Mouse (Mus musculus) CH12.LX (cell line): Measurements from ENCODE around the gene Acd. TPM values are rescaled to one million over a fixed set of nuclear protein-coding genes. Genes with fewer than 3 reads are reported as not detected.

ENCODE experiments used
- DNase-seq: peaks from one replicate; pipeline ENCODE4 v3.0.0-alpha.2; 2013; ENCODE audit errors: extremely low read depth
- H3K27ac ChIP-seq: 2 replicates; pipeline ENCODE4 v1.5.1; 2012; ENCODE audit warnings: low read depth, mild to moderate bottlenecking, control low read depth, moderate library complexity; ENCODE audit not compliant: insufficient read depth
- H3K27me3 ChIP-seq: replicated peaks from 2 replicates; pipeline ENCODE3; 2012; ENCODE audit warnings: inconsistent platforms
- H3K36me3 ChIP-seq, 2 experiments: replicated peaks in 1 of 2; 2 replicates each; pipeline versions ENCODE3 to v1.6.1; 2012; ENCODE audit warnings: inconsistent platforms in 1 of 2, low read length in 1 of 2, mild to moderate bottlenecking in 1 of 2, mixed read lengths in 1 of 2, moderate library complexity in 1 of 2; ENCODE audit not compliant: control insufficient read depth in 1 of 2, insufficient read depth in 1 of 2
- H3K4me1 ChIP-seq, 2 experiments: 2 replicates each; pipeline ENCODE4 v1.6.1; 2012; ENCODE audit warnings: inconsistent platforms in 1 of 2, moderate library complexity in 1 of 2; ENCODE audit not compliant: insufficient read depth in 2 of 2, control insufficient read depth in 1 of 2
- H3K4me2 ChIP-seq: 2 replicates; pipeline ENCODE4 v1.6.1; 2012; ENCODE audit warnings: low read depth, mild to moderate bottlenecking, control low read depth; ENCODE audit not compliant: poor library complexity, insufficient read depth, severe bottlenecking
- H3K4me3 ChIP-seq, 3 experiments: fragments of 150-350 bp in 1 of 3; sonication (generic) in 1 of 3; replicated peaks in 1 of 3; 2 replicates each; pipeline versions ENCODE3 to v1.5.1; 2011 to 2012; ENCODE audit warnings: low read depth in 2 of 3, low read length in 2 of 3, mild to moderate bottlenecking in 2 of 3, moderate library complexity in 2 of 3, control low read depth in 1 of 3, improper control_type of control experiment in 1 of 3, inconsistent platforms in 1 of 3, mixed read lengths in 1 of 3; ENCODE audit not compliant: poor library complexity in 1 of 3
- H3K79me2 ChIP-seq: replicated peaks from 2 replicates; pipeline ENCODE4 v1.6.1; 2012; ENCODE audit warnings: mild to moderate bottlenecking, moderate library complexity; ENCODE audit not compliant: control insufficient read depth, poor library complexity, insufficient read depth, severe bottlenecking; ENCODE audit errors: extremely low read depth
- H3K9ac ChIP-seq: 2 replicates; pipeline ENCODE4 v1.6.1; 2012; ENCODE audit warnings: low read depth, mild to moderate bottlenecking, control low read depth, moderate library complexity; ENCODE audit not compliant: insufficient read depth
- H3K9me3 ChIP-seq: replicated peaks from 2 replicates; pipeline ENCODE3; 2012; ENCODE audit warnings: low read length, inconsistent platforms, mixed read lengths
- CHD2 ChIP-seq: IDR thresholded peaks from 2 replicates; pipeline ENCODE4 v1.6.1; 2011; ENCODE audit warnings: low read length, improper control_type of control experiment
- CTCF ChIP-seq, 2 experiments: IDR thresholded peaks in 1 of 2; conservative IDR thresholded peaks in 1 of 2; 2 replicates each; pipeline ENCODE4 v1.5.1; 2011 to 2012; ENCODE audit warnings: low read depth in 2 of 2, low read length in 2 of 2, improper control_type of control experiment in 1 of 2, inconsistent platforms in 1 of 2, mild to moderate bottlenecking in 1 of 2, moderate library complexity in 1 of 2
- EP300 ChIP-seq: IDR thresholded peaks from 2 replicates; pipeline ENCODE4 v1.6.1; 2011; ENCODE audit warnings: low read length, improper control_type of control experiment
- ETS1 ChIP-seq: conservative IDR thresholded peaks from 2 replicates; pipeline ENCODE4 v1.6.1; 2012; ENCODE audit warnings: low read depth, mild to moderate bottlenecking, inconsistent platforms, low read length, improper control_type of control experiment, moderate library complexity
- GABPA ChIP-seq: IDR thresholded peaks from 2 replicates; pipeline ENCODE4 v1.6.1; 2012; ENCODE audit warnings: low read depth, low read length, improper control_type of control experiment, inconsistent platforms; ENCODE audit not compliant: insufficient replicate concordance
- IRF4 ChIP-seq: IDR thresholded peaks from 2 replicates; pipeline ENCODE4 v1.6.1; 2014; ENCODE audit warnings: low read depth, mild to moderate bottlenecking, inconsistent platforms, low read length, improper control_type of control experiment
- KAT2A ChIP-seq: IDR thresholded peaks from 2 replicates; pipeline ENCODE4 v1.6.1; 2012; ENCODE audit warnings: low read length, improper control_type of control experiment, inconsistent platforms; ENCODE audit not compliant: insufficient replicate concordance
- MYC ChIP-seq: IDR thresholded peaks from 2 replicates; pipeline ENCODE4 v1.6.1; 2011; ENCODE audit warnings: low read depth, mild to moderate bottlenecking, improper control_type of control experiment, low read length
- PAX5 ChIP-seq: IDR thresholded peaks from 2 replicates; pipeline ENCODE4 v1.6.1; 2012; ENCODE audit warnings: low read length, inconsistent platforms, mixed read lengths
- POLR2A ChIP-seq: IDR thresholded peaks from 2 replicates; pipeline ENCODE4 v1.6.1; 2011; ENCODE audit warnings: low read depth, mild to moderate bottlenecking, improper control_type of control experiment, low read length
- POLR2AphosphoS2 ChIP-seq: IDR thresholded peaks from 2 replicates; pipeline ENCODE4 v1.6.1; 2011; ENCODE audit warnings: low read depth, low read length, improper control_type of control experiment
- RAD21 ChIP-seq: IDR thresholded peaks from 2 replicates; pipeline ENCODE4 v1.6.1; 2011; ENCODE audit warnings: low read depth, mild to moderate bottlenecking, low read length, improper control_type of control experiment, moderate library complexity
- SIN3A ChIP-seq: IDR thresholded peaks from 2 replicates; pipeline ENCODE4 v1.6.1; 2012; ENCODE audit warnings: low read length, improper control_type of control experiment, inconsistent platforms
- TCF12 ChIP-seq: IDR thresholded peaks from 2 replicates; pipeline ENCODE4 v1.6.1; 2014; ENCODE audit warnings: low read depth, mild to moderate bottlenecking, inconsistent platforms, low read length, improper control_type of control experiment
- UBTF ChIP-seq: IDR thresholded peaks from 2 replicates; pipeline ENCODE4 v1.6.1; 2012; ENCODE audit warnings: low read depth, mild to moderate bottlenecking, inconsistent platforms, low read length, improper control_type of control experiment, moderate library complexity
- USF2 ChIP-seq: conservative IDR thresholded peaks from 2 replicates; pipeline ENCODE4 v1.6.1; 2011; ENCODE audit warnings: low read depth, low read length, improper control_type of control experiment
- ZC3H11A ChIP-seq: IDR thresholded peaks from 2 replicates; pipeline ENCODE4 v1.6.1; 2012; ENCODE audit warnings: low read depth, mild to moderate bottlenecking, inconsistent platforms, low read length, improper control_type of control experiment
- ZNF384 ChIP-seq: IDR thresholded peaks from 2 replicates; pipeline ENCODE4 v1.6.1; 2012; ENCODE audit warnings: low read depth, low read length, improper control_type of control experiment, inconsistent platforms
- dilution Hi-C: fragments of 300-500 bp; cut with MboI; formaldehyde crosslinking; loops from 2 replicates; pipeline ENCODE4 v1.14.3; 2020; ENCODE audit warnings: low sequenced_read_pairs; ENCODE audit not compliant: extremely low pct_unique_long_range_greater_than_20kb, extremely low pct_ligation_motif_present
- in situ Hi-C: fragments of 300-500 bp; cut with MboI; formaldehyde crosslinking; loops from 3 replicates; pipeline ENCODE4 v1.14.3; 2019; ENCODE audit warnings: low sequenced_read_pairs, low pct_ligation_motif_present, low pct_unique_long_range_greater_than_20kb, mixed read lengths
- polyA plus RNA-seq: library from polyadenylated mRNA; unstranded; fragments of >175 nt; gene quantifications from 2 replicates; pipeline ENCODE4 v1.2.1, GENCODE M21; 2012; ENCODE audit warnings: low read depth; ENCODE audit not compliant: insufficient read length
- total RNA-seq, 2 experiments: library from RNA; depleted of rRNA; stranded (reverse); fragments of 300-350 nt in 1 of 2; fragments of >200 nt in 1 of 2; gene quantifications; 2 replicates each; pipeline ENCODE4 v1.2.3; 2012 to 2014

Acd gene
- total and polyA plus RNA-seq, 3 experiments: 5.2 to 40.0 (median 11.9) TPM

- Histone ChIP-seq H3K27me3 (no peaks in the 10 kb centered on the region), H3K4me1 (peaks cover 2 to 29% of the 10 kb centered on the region in 2 experiments; a peak in 2 of 4 replicates), H3K9me3 (peaks cover 8% of the 10 kb centered on the region), H3K4me3 (no peak overlapping the region), H3K36me3 (peaks cover 65 to 79% of the 10 kb centered on the region in 2 experiments), H3K27ac (no peak overlapping the region), H3K9ac (no peak overlapping the region), H3K79me2 (no peaks in the 10 kb centered on the region), H3K4me2 (no peak overlapping the region)
- no peak for DNase-seq
- dilution Hi-C loops: no loop called here
- no peak for TF ChIP-seq POLR2AphosphoS2
- no peak for TF ChIP-seq EP300
- no peak for TF ChIP-seq IRF4
- TF ChIP-seq UBTF: no peak
- in situ Hi-C loops: loop anchor here (5.0 kb wide), 1 partner anchor 53 kb away; the partner anchor contains the start of genes Agrp and Ctcf
These were observed 10.9 kb downstream of the Acd start for GRCm38 (mm10) chr8:105689983-105690360.

- peaks cover 2 to 34% of the 10 kb centered on the region in 2 experiments; a peak in 2 of 4 replicates for H3K4me1 ChIP-seq
- no peak for TF ChIP-seq CTCF (conservative IDR thresholded peaks at IDR 0.05 in 1 of 2, IDR thresholded peaks at IDR 0.05 in 1 of 2; ENCODE audit: low read depth in 2 of 2, low read length in 2 of 2)
- no peak for TF ChIP-seq MYC
- TF ChIP-seq POLR2AphosphoS2: no peak
- TF ChIP-seq POLR2A: no peak
- no peak for TF ChIP-seq GABPA
- no peak for TF ChIP-seq TCF12
- TF ChIP-seq, all 38 proteins: peak for 0
- in situ Hi-C loops (loop anchor here (5.0 kb wide), 1 partner anchor 52 kb away; the partner anchor contains the start of genes Agrp and Ctcf), dilution Hi-C loops (no loop called here)
- H3K9me3 ChIP-seq: peaks cover 8% of the 10 kb centered on the region
- H3K4me2 ChIP-seq: no peak overlapping the region
- DNase-seq: no peak
- H3K36me3 ChIP-seq: peaks cover 59 to 75% of the 10 kb centered on the region in 2 experiments
- no peak overlapping the region for H3K27ac ChIP-seq
- H3K9ac ChIP-seq: no peak overlapping the region
- H3K27me3 ChIP-seq: no peaks in the 10 kb centered on the region
- H3K79me2 ChIP-seq: no peaks in the 10 kb centered on the region
- no peak overlapping the region for H3K4me3 ChIP-seq
These were observed 11.5 kb downstream of the Acd start for GRCm38 (mm10) chr8:105689256-105689982.

GRCm38 (mm10) chr8:105688242-105688752 lies 12.6 kb downstream of the Acd start:
- no peaks in the 10 kb centered on the region for H3K79me2 ChIP-seq
- H3K27ac ChIP-seq: no peak overlapping the region
- peaks cover 7% of the 10 kb centered on the region for H3K9me3 ChIP-seq
- no peak overlapping the region for H3K4me2 ChIP-seq
- DNase-seq: no peak
- no peak overlapping the region for H3K9ac ChIP-seq
- dilution Hi-C loops (no loop called here), in situ Hi-C loops (loop anchor here (5.0 kb wide), 1 partner anchor 51 kb away; the partner anchor contains the start of genes Agrp and Ctcf)
- H3K36me3 ChIP-seq: peaks cover 52 to 74% of the 10 kb centered on the region in 2 experiments
- no peak for TF ChIP-seq POLR2A
- TF ChIP-seq SIN3A: no peak
- TF ChIP-seq USF2: no peak
- TF ChIP-seq ETS1: no peak
- TF ChIP-seq CTCF (conservative IDR thresholded peaks at IDR 0.05 in 1 of 2, IDR thresholded peaks at IDR 0.05 in 1 of 2; ENCODE audit: low read depth in 2 of 2, low read length in 2 of 2): no peak
- no peak for TF ChIP-seq RAD21
- no peak for TF ChIP-seq ZC3H11A
- no peak for TF ChIP-seq PAX5
- no peak for TF ChIP-seq ZNF384
- no peak for TF ChIP-seq KAT2A
- TF ChIP-seq UBTF: no peak
- no peak for TF ChIP-seq CHD2
- H3K4me3 ChIP-seq: no peak overlapping the region
- no peaks in the 10 kb centered on the region for H3K27me3 ChIP-seq
- peaks cover 2 to 44% of the 10 kb centered on the region in 2 experiments; a peak in 2 of 4 replicates for H3K4me1 ChIP-seq
